Mouse (Mus musculus): ENCODE results near the gene H2al2a. TPM values are rescaled to one million over a fixed set of nuclear protein-coding genes. Genes with fewer than 3 reads are reported as not detected.

H2al2a gene
- polyA plus RNA-seq (2016; fragmentation: Nextera tagmentation; extraction: Ambion mirVana) = not detected in 2 replicates

DNA sequence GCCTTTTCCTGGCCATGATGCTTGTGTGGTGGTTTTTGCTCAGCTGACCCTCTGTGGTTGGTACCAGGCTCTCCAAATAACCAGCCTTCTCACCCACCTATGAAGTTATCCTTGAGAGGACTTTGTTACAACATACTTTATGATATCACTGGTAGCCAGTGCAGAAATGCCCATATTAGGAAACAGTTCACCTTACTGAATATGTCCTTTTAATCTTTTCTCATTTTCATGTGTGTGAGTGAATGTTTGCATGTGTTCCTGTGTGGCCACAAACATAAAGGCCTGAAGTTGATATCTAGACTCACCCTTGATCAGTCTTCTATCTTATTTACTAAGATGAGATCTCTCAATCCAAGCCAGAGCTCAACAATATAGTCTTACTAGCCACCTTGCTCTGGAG lies at the start of gene H2al2a:
Gene H2al2a, minus strand, starts transcription at position 101 of the 400 bp plus-strand sequence.
- no peaks in the 10 kb centered on the region for H3K36me3 ChIP-seq
- H3K27ac ChIP-seq = no peak within 1 kb of the TSS
- no peaks in the 10 kb centered on the region; the same call in 1 of the 2 replicates for H3K27me3 ChIP-seq
- H3K4me3 ChIP-seq (replicated peaks) = no peak within 1 kb of the TSS
- H3K9me3 ChIP-seq = no peaks in the 10 kb centered on the region
- H3K4me2 ChIP-seq = no peak within 1 kb of the TSS
- no peaks in the 10 kb centered on the region for H3K4me1 ChIP-seq (replicated peaks)
- no peak within 1 kb of the TSS for H3K9ac ChIP-seq (replicated peaks)
- ATAC-seq (ENCODE audit: insufficient number of reproducible peaks, insufficient read depth, low FRiP score, low TSS enrichment, low read depth) = no peak

DNA sequence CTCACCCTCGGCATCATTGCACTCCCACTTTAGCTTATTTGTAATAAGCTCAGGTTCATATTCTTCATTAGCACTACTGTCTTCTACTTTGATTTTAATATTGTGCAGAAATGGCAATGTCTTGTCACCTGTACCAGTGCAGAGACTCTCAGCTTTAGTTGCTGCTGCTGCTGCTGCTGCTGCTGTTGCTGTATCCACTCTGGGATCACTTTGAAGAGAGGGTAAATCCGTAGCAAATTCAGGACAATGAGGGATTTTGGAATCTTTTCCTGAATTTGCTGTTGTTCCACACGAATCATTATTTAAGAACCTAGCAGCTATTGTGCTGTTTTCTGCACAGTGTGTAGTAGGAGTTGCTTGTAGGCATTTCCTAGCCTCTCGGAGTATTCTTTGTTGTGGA lies 49.4 kb upstream of the H2al2a start:
- 2% methylated on average over 4 of the region's 4 CpGs for WGBS
- peak overlapping the region; percentile 89 for H3K4me2 ChIP-seq
- H3K9ac ChIP-seq (replicated peaks) = peak overlapping the region; percentile 100
- no peaks in the 10 kb centered on the region for H3K36me3 ChIP-seq
- H3K4me1 ChIP-seq (replicated peaks) = peaks cover 42% of the 10 kb centered on the region
- H3K27me3 ChIP-seq = no peaks in the 10 kb centered on the region
- peak overlapping the region; percentile 99 for H3K4me3 ChIP-seq (replicated peaks)
- no peaks in the 10 kb centered on the region for H3K9me3 ChIP-seq
- peak overlapping the region; percentile 100 for H3K27ac ChIP-seq
- ATAC-seq (ENCODE audit: insufficient number of reproducible peaks, insufficient read depth, low FRiP score, low TSS enrichment, low read depth) = no peak

DNA sequence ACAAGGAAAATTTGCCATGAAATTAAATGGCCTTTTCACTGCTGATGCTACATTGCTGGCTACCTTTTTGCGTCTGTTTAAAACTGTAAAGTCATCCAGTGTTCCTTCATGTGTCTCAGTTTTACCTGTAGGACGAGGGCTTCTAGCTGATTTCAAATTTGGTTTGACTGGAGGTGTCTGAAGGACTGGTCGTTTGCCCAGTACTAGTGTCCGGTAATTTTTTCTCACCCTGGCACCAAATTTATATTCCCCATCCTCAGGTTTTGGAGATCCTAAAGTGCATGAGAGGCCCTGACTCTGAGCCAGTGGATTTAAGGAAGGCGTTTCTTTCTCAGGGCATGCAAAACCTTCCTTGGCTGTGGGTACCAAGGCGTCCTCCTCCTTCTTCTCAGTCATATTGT lies 49.0 kb upstream of the H2al2a start:
- no peak for ATAC-seq (ENCODE audit: insufficient number of reproducible peaks, insufficient read depth, low FRiP score, low TSS enrichment, low read depth)
- 4% methylated on average over 6 of the region's 6 CpGs for WGBS
- Histone ChIP-seq H3K9ac (replicated peaks) (peak overlapping the region; percentile 100), H3K4me1 (replicated peaks) (peaks cover 43% of the 10 kb centered on the region), H3K9me3 (no peaks in the 10 kb centered on the region), H3K27me3 (no peaks in the 10 kb centered on the region), H3K4me3 (replicated peaks) (peak overlapping the region; percentile 99), H3K4me2 (peak overlapping the region; percentile 89), H3K27ac (peak overlapping the region; percentile 100), H3K36me3 (no peaks in the 10 kb centered on the region)

DNA sequence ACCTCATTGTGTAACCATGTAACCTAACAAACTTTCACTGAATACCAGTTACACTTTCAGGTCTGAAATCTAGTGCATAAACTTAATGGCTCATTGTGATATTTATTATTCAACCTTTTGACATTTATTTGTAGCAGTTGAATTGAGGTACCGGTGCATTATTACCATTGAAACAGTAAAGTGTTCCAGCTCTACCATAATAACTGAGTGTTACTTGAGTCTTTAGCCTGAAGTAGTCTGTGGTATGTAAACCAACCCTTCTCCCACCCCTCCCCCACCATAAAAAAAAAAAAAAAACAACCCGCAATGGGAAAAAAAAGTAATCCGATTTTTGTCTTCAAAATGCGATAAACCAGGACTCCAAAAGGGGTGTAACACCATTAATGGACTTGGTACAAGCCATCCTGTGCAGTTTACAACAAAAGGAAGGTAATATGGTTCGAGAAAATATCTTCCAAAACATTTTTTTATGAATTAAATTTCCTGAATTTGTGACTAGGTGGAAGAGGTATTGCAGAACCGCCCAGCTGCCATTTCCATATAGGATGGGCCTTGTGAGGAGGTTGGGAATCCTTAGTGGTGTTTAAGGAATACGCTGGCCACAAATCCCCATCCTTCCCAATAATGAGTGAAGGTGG lies 48.5 kb upstream of the H2al2a start:
- WGBS = 4% methylated on average over 7 of the region's 7 CpGs
- Histone ChIP-seq H3K27ac (peak overlapping the region; percentile 100), H3K36me3 (no peaks in the 10 kb centered on the region), H3K4me1 (replicated peaks) (peaks cover 44% of the 10 kb centered on the region), H3K27me3 (no peaks in the 10 kb centered on the region), H3K9me3 (no peaks in the 10 kb centered on the region), H3K4me2 (peak overlapping the region; percentile 89), H3K4me3 (replicated peaks) (peak overlapping the region; percentile 99), H3K9ac (replicated peaks) (peak overlapping the region; percentile 100)
- no peak for ATAC-seq (ENCODE audit: insufficient number of reproducible peaks, insufficient read depth, low FRiP score, low TSS enrichment, low read depth)

DNA sequence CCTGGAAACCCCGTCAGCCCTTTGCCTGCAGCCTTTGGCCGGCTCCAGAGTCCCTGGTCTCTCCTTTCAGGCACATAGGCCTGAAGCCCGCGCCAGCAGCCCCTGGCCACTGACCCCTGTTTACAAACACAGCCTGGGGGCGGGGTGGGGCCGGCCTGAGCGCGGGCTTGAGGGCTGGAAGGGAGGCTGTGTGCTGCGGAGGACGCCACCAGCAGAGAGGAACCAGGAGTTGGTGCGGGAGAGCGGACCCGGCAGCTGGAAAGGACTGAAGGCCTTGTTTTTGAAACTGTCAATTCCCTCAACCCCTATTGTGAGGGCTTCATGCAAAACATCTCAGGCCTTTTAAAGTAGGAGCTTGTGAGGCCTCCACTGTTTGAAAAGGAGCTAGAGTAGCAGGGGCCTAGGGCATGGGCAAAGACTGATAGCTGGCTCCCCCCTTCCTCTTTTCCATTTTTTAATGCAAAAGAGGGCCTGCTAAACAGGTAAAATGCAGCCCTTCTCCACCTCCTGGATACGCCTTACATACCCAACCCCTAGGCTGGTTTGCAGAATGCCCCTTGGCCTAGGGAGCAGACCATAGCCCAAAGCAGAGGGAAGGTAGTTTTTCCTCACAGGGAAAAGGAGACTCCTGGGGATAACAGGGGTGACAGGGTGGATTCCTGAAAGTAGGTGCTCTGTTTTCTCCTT lies 44.6 kb upstream of the H2al2a start:
- ATAC-seq (ENCODE audit: insufficient number of reproducible peaks, insufficient read depth, low FRiP score, low TSS enrichment, low read depth) = no peak
- peaks cover 49% of the 10 kb centered on the region for H3K4me1 ChIP-seq (replicated peaks)
- no peaks in the 10 kb centered on the region for H3K36me3 ChIP-seq
- peak overlapping the region; percentile 85 for H3K27ac ChIP-seq
- peak overlapping the region; percentile 62 for H3K4me2 ChIP-seq
- peak overlapping the region; percentile 66 for H3K9ac ChIP-seq (replicated peaks)
- H3K4me3 ChIP-seq (replicated peaks) = peak overlapping the region; percentile 23
- WGBS = 6% methylated on average over 14 of the region's 14 CpGs
- no peaks in the 10 kb centered on the region for H3K27me3 ChIP-seq
- H3K9me3 ChIP-seq = no peaks in the 10 kb centered on the region

DNA sequence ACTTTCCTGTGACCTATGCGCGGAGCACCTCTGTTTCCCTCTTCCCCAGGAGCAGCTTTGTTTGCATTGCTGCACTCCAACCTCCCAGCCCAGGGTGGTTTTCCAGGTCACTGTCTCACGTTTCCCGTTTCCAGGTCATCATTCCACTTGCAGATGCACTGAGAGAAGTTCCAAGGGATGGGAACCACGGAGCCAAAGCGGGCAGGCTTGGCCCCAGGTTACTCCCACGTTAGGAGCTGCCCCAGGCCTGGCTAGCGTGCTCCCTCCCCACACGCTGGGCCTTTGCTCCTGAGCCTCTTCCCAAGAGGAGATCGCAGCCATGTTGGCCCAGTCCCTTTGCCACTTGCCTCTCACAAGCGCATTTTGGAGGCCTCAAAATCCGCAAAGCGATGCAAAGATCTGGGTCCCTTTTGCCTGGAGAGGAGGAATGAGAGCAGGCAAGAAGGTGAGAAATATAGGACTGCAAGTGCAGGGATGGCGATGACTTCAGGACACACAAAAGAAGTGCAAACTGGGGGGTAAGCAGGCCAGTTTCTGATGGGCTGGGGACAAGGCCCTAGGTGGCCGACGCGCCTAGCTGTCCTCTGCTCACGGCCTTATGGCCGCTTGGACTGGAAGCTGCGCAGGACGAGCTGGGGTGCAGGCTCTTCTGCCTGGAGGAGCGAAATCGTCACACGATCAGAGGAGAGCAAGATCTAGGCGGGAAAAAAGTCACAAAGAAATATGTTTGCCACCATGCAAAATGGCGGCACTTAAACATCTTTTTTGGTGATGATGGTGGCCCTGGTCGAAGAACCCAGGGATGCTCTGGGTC lies 43.8 kb upstream of the H2al2a start:
- Histone ChIP-seq H3K4me3 (replicated peaks) (peak overlapping the region; percentile 23), H3K4me2 (peak overlapping the region; percentile 62), H3K4me1 (replicated peaks) (peaks cover 49% of the 10 kb centered on the region), H3K9ac (replicated peaks) (peak overlapping the region; percentile 66), H3K9me3 (no peaks in the 10 kb centered on the region), H3K36me3 (no peaks in the 10 kb centered on the region), H3K27ac (peak overlapping the region; percentile 85), H3K27me3 (no peaks in the 10 kb centered on the region)
- WGBS = 15% methylated on average over 27 of the region's 27 CpGs
- ATAC-seq (ENCODE audit: insufficient number of reproducible peaks, insufficient read depth, low FRiP score, low TSS enrichment, low read depth) = no peak

DNA sequence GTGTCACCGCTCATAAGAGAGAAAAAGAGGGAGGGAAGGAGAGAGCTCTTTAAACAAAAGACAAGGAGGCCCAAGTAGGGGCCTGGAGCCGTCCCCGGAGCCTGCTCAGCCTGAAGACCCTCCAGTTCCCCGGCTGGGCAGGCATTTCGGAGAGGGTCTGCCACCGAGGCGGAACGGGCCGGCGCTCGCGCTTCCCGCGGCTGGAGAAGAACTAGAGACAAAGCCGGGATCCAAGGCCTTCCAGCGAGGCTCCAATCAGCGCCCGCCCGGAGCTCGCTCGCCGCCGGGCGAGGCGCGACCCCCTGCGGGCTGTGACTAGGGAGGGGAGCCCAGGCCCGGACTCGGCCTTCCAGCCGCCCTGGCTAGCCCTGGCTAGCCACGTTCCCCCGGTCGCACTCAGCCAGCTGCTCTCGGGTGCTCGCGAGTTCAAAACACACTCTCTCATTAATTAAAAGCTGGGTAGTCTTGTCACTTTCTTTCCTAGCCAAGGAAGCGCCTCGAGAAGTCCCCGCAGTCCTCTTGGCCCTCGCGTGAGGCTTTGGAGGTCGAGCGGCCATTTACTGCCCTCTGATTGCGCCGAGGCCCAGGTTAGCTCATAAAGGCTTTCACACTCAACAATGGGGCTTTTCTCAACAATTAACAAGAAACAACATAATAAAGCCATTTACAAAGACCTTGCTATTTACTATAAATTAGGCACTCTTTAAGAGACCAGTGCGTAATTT lies 43.0 kb upstream of the H2al2a start:
- peak overlapping the region; percentile 76 for H3K9ac ChIP-seq (replicated peaks)
- no peaks in the 10 kb centered on the region for H3K27me3 ChIP-seq
- peak overlapping the region; percentile 85 for H3K27ac ChIP-seq
- WGBS = 2% methylated on average over 46 of the region's 46 CpGs
- H3K4me2 ChIP-seq = peak overlapping the region; percentile 62
- peak; percentile 48; the same call in 1 of the 2 replicates for ATAC-seq (ENCODE audit: insufficient number of reproducible peaks, insufficient read depth, low FRiP score, low TSS enrichment, low read depth)
- peak overlapping the region; percentile 35 for H3K4me3 ChIP-seq (replicated peaks)
- H3K9me3 ChIP-seq = no peaks in the 10 kb centered on the region
- no peaks in the 10 kb centered on the region for H3K36me3 ChIP-seq
- peaks cover 49% of the 10 kb centered on the region for H3K4me1 ChIP-seq (replicated peaks)

DNA sequence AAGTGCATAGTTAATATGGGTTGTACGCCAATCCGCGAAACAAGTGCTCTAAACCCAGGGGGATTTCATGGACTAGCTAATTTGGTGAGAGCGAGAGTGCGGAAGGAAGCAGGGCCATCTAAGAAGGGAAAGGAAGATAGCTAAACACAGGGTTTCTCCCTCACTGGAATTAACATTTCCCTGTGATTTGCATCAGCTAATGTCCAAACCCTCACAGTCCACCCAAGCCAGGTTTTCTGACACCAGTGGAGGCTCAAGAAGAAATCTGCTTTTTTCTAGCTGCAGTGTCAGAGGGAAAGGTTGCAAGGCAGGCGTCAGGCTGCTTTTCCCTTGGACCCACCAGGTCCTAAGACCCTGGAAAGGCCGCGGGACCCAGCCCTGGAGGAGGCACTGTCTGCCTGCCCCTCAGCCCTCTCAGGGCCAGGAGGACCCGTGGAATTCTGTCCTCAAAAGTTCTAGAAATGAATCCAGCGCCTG lies 42.2 kb upstream of the H2al2a start:
- Histone ChIP-seq H3K27ac (no peak overlapping the region), H3K36me3 (no peaks in the 10 kb centered on the region), H3K27me3 (no peaks in the 10 kb centered on the region), H3K4me2 (peak overlapping the region; percentile 62), H3K9me3 (no peaks in the 10 kb centered on the region), H3K4me3 (replicated peaks) (no peak overlapping the region), H3K9ac (replicated peaks) (no peak overlapping the region), H3K4me1 (replicated peaks) (peaks cover 46% of the 10 kb centered on the region)
- 35% methylated on average over 10 of the region's 10 CpGs for WGBS
- no peak for ATAC-seq (ENCODE audit: insufficient number of reproducible peaks, insufficient read depth, low FRiP score, low TSS enrichment, low read depth)

DNA sequence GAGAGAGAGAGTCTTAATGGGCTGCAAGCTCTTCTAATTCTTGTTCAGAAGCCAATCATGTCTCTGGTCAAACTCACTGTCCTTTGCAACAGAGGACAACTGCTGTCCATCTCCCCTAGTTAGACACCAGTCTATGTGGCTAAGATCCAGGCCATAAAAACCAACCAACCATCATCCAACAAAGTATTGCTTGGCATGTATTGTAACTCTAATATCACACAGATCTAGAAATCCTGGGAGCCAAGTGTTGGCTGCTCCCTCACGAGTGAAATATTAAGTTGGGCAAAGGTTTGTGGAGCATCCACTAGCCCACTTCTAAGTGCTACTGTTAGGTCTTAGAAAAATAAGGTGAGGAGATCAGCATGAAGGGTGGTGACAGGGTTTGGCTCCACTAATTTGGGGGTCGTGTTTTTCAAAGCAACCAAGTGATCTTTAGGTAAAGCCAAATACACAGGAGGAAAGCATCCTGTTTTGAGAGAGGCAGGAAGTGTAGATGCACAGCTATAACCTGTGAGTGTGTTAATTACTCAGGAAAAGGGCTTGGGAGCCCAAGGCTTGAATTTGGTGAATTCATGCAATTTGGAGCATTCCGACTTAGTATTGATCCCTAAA lies 41.5 kb upstream of the H2al2a start:
- no peak overlapping the region for H3K4me3 ChIP-seq (replicated peaks)
- peaks cover 50% of the 10 kb centered on the region for H3K4me1 ChIP-seq (replicated peaks)
- WGBS = 44% methylated on average over 3 of the region's 3 CpGs

DNA sequence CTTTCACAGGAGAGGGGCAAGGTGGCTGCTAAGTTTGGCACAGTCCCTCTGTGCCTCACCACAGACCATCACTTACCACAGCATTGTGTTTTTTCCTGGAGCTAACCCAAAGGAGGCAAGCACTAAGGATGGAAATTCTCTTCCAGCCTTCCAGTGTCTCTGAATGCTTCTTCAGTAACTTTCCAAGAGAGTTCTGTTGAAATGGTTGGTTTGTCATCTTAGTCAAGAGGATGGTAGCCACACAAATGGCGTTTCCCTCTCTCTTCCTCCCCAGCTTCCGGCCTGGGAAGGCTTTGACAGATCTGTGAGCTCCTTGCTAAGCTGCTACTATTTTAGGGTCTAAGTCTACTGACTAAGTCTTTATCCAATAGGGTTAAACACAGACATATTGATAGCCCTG lies 40.7 kb upstream of the H2al2a start, which contains the start of gene A930004D18Rik:
Gene A930004D18Rik, minus strand, starts transcription at position 247 of the 400 bp plus-strand sequence.
- H3K4me2 ChIP-seq = no peak within 1 kb of the TSS
- H3K4me3 ChIP-seq (replicated peaks) = no peak within 1 kb of the TSS
- no peak within 1 kb of the TSS for H3K27ac ChIP-seq
- 68% methylated on average over 2 of the region's 2 CpGs for WGBS
- no peak for ATAC-seq (ENCODE audit: insufficient number of reproducible peaks, insufficient read depth, low FRiP score, low TSS enrichment, low read depth)
- H3K9ac ChIP-seq (replicated peaks) = no peak within 1 kb of the TSS
- H3K27me3 ChIP-seq = no peaks in the 10 kb centered on the region
- no peaks in the 10 kb centered on the region for H3K9me3 ChIP-seq
- peaks cover 49% of the 10 kb centered on the region for H3K4me1 ChIP-seq (replicated peaks)
- no peaks in the 10 kb centered on the region for H3K36me3 ChIP-seq

More for the DNA sequence above, 41.5 kb upstream of the H2al2a start:
- no peaks in the 10 kb centered on the region for H3K36me3 ChIP-seq
- ATAC-seq (ENCODE audit: insufficient number of reproducible peaks, insufficient read depth, low FRiP score, low TSS enrichment, low read depth) = no peak
- no peaks in the 10 kb centered on the region for H3K27me3 ChIP-seq
- H3K9me3 ChIP-seq = no peaks in the 10 kb centered on the region
- no peak overlapping the region for H3K9ac ChIP-seq (replicated peaks)
- H3K27ac ChIP-seq = no peak overlapping the region
- no peak overlapping the region for H3K4me2 ChIP-seq

Data from limb, embryonic 12.5 days (tissue).